Mouse (Mus musculus) midbrain, embryonic 11.5 days (tissue): ENCODE data around the gene Cyp4a32. TPM values are rescaled to one million over a fixed set of nuclear protein-coding genes. Genes with fewer than 3 reads are reported as not detected.
"Not testable (repeated sequence)": the region's sequence is repeated elsewhere in the genome, so short reads cannot be mapped to it uniquely, and the experiment has no call there.

ENCODE experiments used
- ATAC-seq: fragments of 200-750 bp; cut with Nextera tagmentation; 2 replicates; pipeline ENCODE4 v1.8.0; 2017; ENCODE audit warnings: moderate TSS enrichment, moderate library complexity; ENCODE audit not compliant: low FRiP score
- DNase-seq: peaks from one replicate; pipeline ENCODE4 v3.0.0; 2015; ENCODE audit warnings: low spot score; ENCODE audit errors: missing footprints
- H3K27ac ChIP-seq: fragments of 300-500 bp; sonication (generic); 2 replicates; pipeline ENCODE4 v1.5.1; 2014; ENCODE audit warnings: low read depth, low read length
- H3K27me3 ChIP-seq: fragments of 300-500 bp; sonication (generic); 2 replicates; pipeline ENCODE4 v1.6.1; 2014; ENCODE audit warnings: mild to moderate bottlenecking, low read length, moderate library complexity, mixed read lengths; ENCODE audit not compliant: control insufficient read depth, insufficient read depth
- H3K36me3 ChIP-seq: fragments of 300-500 bp; sonication (generic); 2 replicates; pipeline ENCODE4 v1.6.1; 2014; ENCODE audit warnings: mild to moderate bottlenecking, low read length, moderate library complexity, mixed read lengths; ENCODE audit not compliant: control insufficient read depth, insufficient read depth
- H3K4me1 ChIP-seq: fragments of 300-500 bp; sonication (generic); 2 replicates; pipeline ENCODE4 v1.6.1; 2014; ENCODE audit warnings: low read length; ENCODE audit not compliant: control insufficient read depth, insufficient read depth
- H3K4me2 ChIP-seq: fragments of 300-500 bp; sonication (generic); 2 replicates; pipeline ENCODE4 v1.6.1; 2014; ENCODE audit warnings: mild to moderate bottlenecking, moderate library complexity
- H3K4me3 ChIP-seq: fragments of 300-500 bp; sonication (generic); 2 replicates; pipeline ENCODE4 v1.5.1; 2014; ENCODE audit warnings: low read depth, low read length
- H3K9ac ChIP-seq: fragments of 300-500 bp; sonication (generic); 2 replicates; pipeline ENCODE4 v1.6.1; 2014; ENCODE audit warnings: low read length
- H3K9me3 ChIP-seq: fragments of 300-500 bp; sonication (generic); 2 replicates; pipeline ENCODE4 v1.6.1; 2016; ENCODE audit warnings: low read length; ENCODE audit not compliant: control insufficient read depth
- WGBS: fragments of 180-500 bp; shearing (Covaris S2); extraction: QIAGEN DNeasy Blood & Tissue Kit; methylation state at CpG from one replicate; pipeline ENCODE4 v1.1.7; 2014; 5-methylcytosine and 5-hydroxymethylcytosine counted together
- polyA plus RNA-seq: library from polyadenylated mRNA; unstranded; fragments of >200 nt; fragmentation: Nextera tagmentation; extraction: Ambion mirVana; gene quantifications from 2 replicates; pipeline ENCODE4 v1.2.1, GENCODE M21; 2014

Gene Cyp4a32
- polyA plus RNA-seq, 1 experiment from 2014 or later: not detected

GRCm38 (mm10) chr4:115583036-115583435 lies 17.7 kb upstream of the Cyp4a32 start:
- no peaks in the 10 kb centered on the region for H3K4me1 ChIP-seq
- no peak overlapping the region for H3K27ac ChIP-seq
- H3K9me3 ChIP-seq: no peaks in the 10 kb centered on the region
- H3K9ac ChIP-seq: no peak overlapping the region
- H3K4me3 ChIP-seq: no peak overlapping the region
- no peaks in the 10 kb centered on the region for H3K27me3 ChIP-seq
- ATAC-seq (no peak), DNase-seq (no peak)
- H3K4me2 ChIP-seq: no peak overlapping the region
- no peaks in the 10 kb centered on the region for H3K36me3 ChIP-seq

GRCm38 (mm10) chr4:115596357-115596756 lies 4.4 kb upstream of the Cyp4a32 start:
- no peak for ATAC-seq
- H3K27ac ChIP-seq: no peak overlapping the region
- H3K4me3 ChIP-seq: no peak overlapping the region
- no peaks in the 10 kb centered on the region for H3K36me3 ChIP-seq
- no peaks in the 10 kb centered on the region for H3K27me3 ChIP-seq
- DNase-seq: no peak
- no peaks in the 10 kb centered on the region for H3K9me3 ChIP-seq
- no peaks in the 10 kb centered on the region for H3K4me1 ChIP-seq
- no peak overlapping the region for H3K9ac ChIP-seq
- 82% methylated on average over 1 of the region's 1 CpGs for WGBS
- H3K4me2 ChIP-seq: no peak overlapping the region

GRCm38 (mm10) chr4:115596824-115597336 lies 3.9 kb upstream of the Cyp4a32 start:
- Histone ChIP-seq H3K9me3 (no peaks in the 10 kb centered on the region), H3K27ac (no peak overlapping the region), H3K4me1 (no peaks in the 10 kb centered on the region), H3K36me3 (no peaks in the 10 kb centered on the region), H3K9ac (no peak overlapping the region), H3K4me2 (no peak overlapping the region), H3K27me3 (no peaks in the 10 kb centered on the region), H3K4me3 (no peak overlapping the region)
- no peak for DNase-seq
- 89% methylated on average over 2 of the region's 2 CpGs for WGBS
- no peak for ATAC-seq

- H3K9me3 ChIP-seq: no peaks in the 10 kb centered on the region
- no peak overlapping the region for H3K9ac ChIP-seq
- no peak overlapping the region for H3K4me3 ChIP-seq
- no peaks in the 10 kb centered on the region for H3K36me3 ChIP-seq
- H3K27ac ChIP-seq: no peak overlapping the region
- no peaks in the 10 kb centered on the region for H3K27me3 ChIP-seq
- no peaks in the 10 kb centered on the region for H3K4me1 ChIP-seq
- no peak for DNase-seq
- H3K4me2 ChIP-seq: no peak overlapping the region
- ATAC-seq: no peak
These were observed 13.2 kb downstream of the Cyp4a32 start for GRCm38 (mm10) chr4:115614005-115614404.

GRCm38 (mm10) chr4:115625560-115625959 lies 24.8 kb downstream of the Cyp4a32 start:
- not testable (repeated sequence) for ATAC-seq, H3K27me3 ChIP-seq

GRCm38 (mm10) chr4:115642967-115643754 lies 42.4 kb downstream of the Cyp4a32 start:
- H3K9ac ChIP-seq: no peak overlapping the region
- no peak overlapping the region for H3K4me2 ChIP-seq
- H3K27me3 ChIP-seq: no peaks in the 10 kb centered on the region
- H3K27ac ChIP-seq: no peak overlapping the region
- no peaks in the 10 kb centered on the region for H3K9me3 ChIP-seq
- WGBS: 72% methylated on average over 5 of the region's 5 CpGs
- ATAC-seq (no peak), DNase-seq (no peak)
- no peak overlapping the region for H3K4me3 ChIP-seq
- H3K36me3 ChIP-seq: no peaks in the 10 kb centered on the region
- H3K4me1 ChIP-seq: no peaks in the 10 kb centered on the region

More at GRCm38 (mm10) chr4:115625560-115625959, 24.8 kb downstream of the Cyp4a32 start:
- not testable (repeated sequence) for DNase-seq, H3K36me3 ChIP-seq, H3K4me1 ChIP-seq, H3K4me3 ChIP-seq, H3K27ac ChIP-seq, H3K9ac ChIP-seq, H3K9me3 ChIP-seq, H3K4me2 ChIP-seq
- 98% methylated on average over 3 of the region's 3 CpGs for WGBS

- Histone ChIP-seq H3K4me2 (no peak overlapping the region), H3K27ac (no peak overlapping the region), H3K4me3 (no peak overlapping the region), H3K27me3 (no peaks in the 10 kb centered on the region), H3K9me3 (no peaks in the 10 kb centered on the region), H3K4me1 (no peaks in the 10 kb centered on the region), H3K36me3 (no peaks in the 10 kb centered on the region), H3K9ac (no peak overlapping the region)
- no peak for DNase-seq
- ATAC-seq: no peak
These were observed 44.6 kb downstream of the Cyp4a32 start for GRCm38 (mm10) chr4:115645371-115645770.

GRCm38 (mm10) chr4:115647580-115647979 lies 46.8 kb downstream of the Cyp4a32 start, which contains the start of gene Cyp4b1:
TSS of gene Cyp4b1 (minus strand) at chr4:115647723.
- ATAC-seq (no peak), DNase-seq (no peak)
- H3K4me2 ChIP-seq: no peak within 1 kb of the TSS
- no peaks in the 10 kb centered on the region for H3K27me3 ChIP-seq
- no peak within 1 kb of the TSS for H3K27ac ChIP-seq
- H3K9me3 ChIP-seq: no peaks in the 10 kb centered on the region
- no peak within 1 kb of the TSS for H3K9ac ChIP-seq
- H3K4me1 ChIP-seq: no peaks in the 10 kb centered on the region
- no peaks in the 10 kb centered on the region for H3K36me3 ChIP-seq
- no peak within 1 kb of the TSS for H3K4me3 ChIP-seq
- WGBS: 86% methylated on average over 9 of the region's 9 CpGs

GRCm38 (mm10) chr4:115648752-115649151 lies 48.0 kb downstream of the Cyp4a32 start:
- ATAC-seq (no peak), DNase-seq (peak; percentile 21)
- no peak overlapping the region for H3K27ac ChIP-seq
- H3K4me3 ChIP-seq: no peak overlapping the region
- no peak overlapping the region for H3K9ac ChIP-seq
- H3K36me3 ChIP-seq: no peaks in the 10 kb centered on the region
- 76% methylated on average over 2 of the region's 2 CpGs for WGBS
- no peak overlapping the region for H3K4me2 ChIP-seq
- H3K4me1 ChIP-seq: no peaks in the 10 kb centered on the region
- no peaks in the 10 kb centered on the region for H3K9me3 ChIP-seq
- H3K27me3 ChIP-seq: no peaks in the 10 kb centered on the region
